Mouse (Mus musculus) heart, embryonic 16.5 days (tissue): ENCODE results near the gene Copb1. TPM values are rescaled to one million over a fixed set of nuclear protein-coding genes. Genes with fewer than 3 reads are reported as not detected.
A peak's percentile ranks its signal among the peaks of the same experiment; 100 is the strongest.
"Not testable (repeated sequence)": the region's sequence is repeated elsewhere in the genome, so short reads cannot be mapped to it uniquely, and the experiment has no call there.

Experiments
- ATAC-seq: fragments of 200-750 bp; cut with Nextera tagmentation; replicated peaks from 2 replicates; pipeline ENCODE4 v1.8.0; 2017; ENCODE audit warnings: moderate number of reproducible peaks; ENCODE audit not compliant: insufficient read depth, low FRiP score; ENCODE audit errors: extremely low read depth
- H3K27ac ChIP-seq: fragments of 300-500 bp; sonication (generic); 2 replicates; pipeline ENCODE4 v1.5.1; 2014; ENCODE audit warnings: mild to moderate bottlenecking, low read length, control low read depth, moderate library complexity
- H3K27me3 ChIP-seq: fragments of 300-500 bp; sonication (generic); 2 replicates; pipeline ENCODE4 v1.6.1; 2014; ENCODE audit warnings: low read length, mixed read lengths; ENCODE audit not compliant: control insufficient read depth, insufficient read depth
- H3K36me3 ChIP-seq: fragments of 300-500 bp; sonication (generic); 2 replicates; pipeline ENCODE4 v1.6.1; 2014; ENCODE audit not compliant: control insufficient read depth, insufficient read depth
- H3K4me1 ChIP-seq: fragments of 300-500 bp; sonication (generic); 2 replicates; pipeline ENCODE4 v1.6.1; 2014; ENCODE audit warnings: low read length, mixed read lengths; ENCODE audit not compliant: control insufficient read depth, insufficient read depth
- H3K4me2 ChIP-seq: fragments of 300-500 bp; sonication (generic); 2 replicates; pipeline ENCODE4 v1.6.1; 2014; ENCODE audit warnings: low read depth, mild to moderate bottlenecking, control low read depth, low read length
- H3K4me3 ChIP-seq: fragments of 300-500 bp; sonication (generic); 2 replicates; pipeline ENCODE4 v1.5.1; 2014; ENCODE audit warnings: mild to moderate bottlenecking, control low read depth, low read length
- H3K9ac ChIP-seq: fragments of 300-500 bp; sonication (generic); 2 replicates; pipeline ENCODE4 v1.6.1; 2014; ENCODE audit warnings: low read length, control low read depth
- H3K9me3 ChIP-seq: fragments of 300-500 bp; sonication (generic); replicated peaks from 2 replicates; pipeline ENCODE4 v1.6.1; 2016; ENCODE audit warnings: low read length; ENCODE audit not compliant: control insufficient read depth
- WGBS: fragments of 180-500 bp; shearing (Covaris S2); extraction: QIAGEN DNeasy Blood & Tissue Kit; methylation state at CpG from one replicate; pipeline ENCODE4 v1.1.7; 2014; 5-methylcytosine and 5-hydroxymethylcytosine counted together
- polyA plus RNA-seq: library from polyadenylated mRNA; unstranded; fragments of >200 nt; fragmentation: Nextera tagmentation; extraction: Ambion mirVana; gene quantifications from 2 replicates; pipeline ENCODE4 v1.2.1, GENCODE M21; 2015

The Copb1 gene
- polyA plus RNA-seq, 1 experiment from 2014 or later, result 79.4 TPM

DNA sequence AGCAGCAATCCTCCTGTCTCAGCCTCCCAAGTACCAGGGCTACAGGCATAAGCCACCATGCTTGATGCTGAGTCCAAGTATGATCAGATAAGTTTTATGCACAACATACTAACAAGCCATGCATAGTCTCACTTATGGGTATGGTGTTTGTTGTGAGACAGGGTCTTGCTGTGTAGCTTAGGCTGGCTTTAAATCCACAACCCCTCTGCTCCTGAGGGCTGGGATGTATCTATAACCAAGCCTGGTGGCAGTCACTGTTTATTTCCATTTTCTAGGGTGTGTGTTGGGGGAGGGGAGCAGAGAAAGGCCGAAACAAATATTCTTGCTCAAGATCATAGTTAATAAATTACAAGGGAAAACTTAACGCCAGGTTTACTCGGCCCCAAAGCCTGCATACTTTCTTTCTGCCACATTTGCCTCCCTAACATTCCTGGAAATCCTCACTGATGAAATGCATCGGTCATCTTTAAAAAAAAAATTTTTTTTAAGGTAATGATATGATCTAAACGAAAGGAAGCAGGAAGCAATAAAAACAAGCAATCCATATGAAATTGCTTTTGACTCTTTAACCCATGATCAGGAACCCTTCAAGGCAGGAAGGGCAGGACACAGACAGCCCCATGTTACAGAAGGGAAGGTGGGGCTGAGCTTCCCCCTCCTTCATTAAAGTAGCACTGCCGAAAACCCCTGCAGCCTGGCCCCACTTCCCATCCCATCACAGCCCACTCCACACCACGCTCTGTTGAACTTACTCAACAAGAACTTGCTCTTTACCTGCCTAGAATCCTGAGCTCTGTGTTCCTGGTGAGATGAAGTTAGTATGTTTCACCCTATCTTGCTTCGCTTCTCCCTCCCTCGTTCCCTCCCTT, 50.8 kb downstream of the Copb1 start:
- WGBS, result 62% methylated on average over 9 of the region's 9 CpGs
- H3K27me3 ChIP-seq, result no peaks in the 10 kb centered on the region
- H3K9ac ChIP-seq, result no peak overlapping the region
- H3K27ac ChIP-seq, result no peak overlapping the region; the same call in 1 of the 2 replicates
- H3K9me3 ChIP-seq, result no peaks in the 10 kb centered on the region
- no peak overlapping the region for H3K4me2 ChIP-seq
- ATAC-seq, result no peak
- no peak overlapping the region for H3K4me3 ChIP-seq
- H3K36me3 ChIP-seq, result no peaks in the 10 kb centered on the region
- H3K4me1 ChIP-seq, result peaks cover 34% of the 10 kb centered on the region

DNA sequence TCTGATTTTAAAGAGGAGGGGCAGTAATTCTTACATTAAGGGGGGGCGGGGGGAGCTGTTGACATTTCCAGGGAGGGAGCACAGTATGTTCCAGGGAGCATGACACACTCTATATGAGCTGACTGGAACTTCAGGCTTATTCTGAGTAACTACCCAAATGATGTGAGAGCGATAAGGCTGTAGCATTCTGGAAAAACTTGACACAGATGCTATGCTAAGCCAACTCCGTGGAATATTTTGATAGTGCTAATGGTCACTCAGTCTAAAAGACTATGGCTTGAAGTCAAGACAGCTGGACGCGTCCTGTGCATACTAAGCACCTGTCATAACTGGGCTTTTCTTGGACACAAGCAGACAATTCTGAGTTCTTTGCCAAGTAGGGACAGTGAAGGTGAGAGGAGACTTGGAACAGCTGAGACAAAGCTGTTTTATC, 51.5 kb downstream of the Copb1 start:
- Histone ChIP-seq H3K9me3 (no peaks in the 10 kb centered on the region), H3K36me3 (no peaks in the 10 kb centered on the region), H3K4me2 (no peak overlapping the region), H3K27ac (no peak overlapping the region), H3K4me1 (peaks cover 38% of the 10 kb centered on the region), H3K4me3 (no peak overlapping the region), H3K27me3 (no peaks in the 10 kb centered on the region), H3K9ac (no peak overlapping the region)
- 52% methylated on average over 5 of the region's 5 CpGs for WGBS
- no peak for ATAC-seq

GRCm38 (mm10) chr7:114200651-114201050, 53.9 kb downstream of the Copb1 start:
- peaks cover 38% of the 10 kb centered on the region for H3K4me1 ChIP-seq
- no peaks in the 10 kb centered on the region for H3K9me3 ChIP-seq
- no peak overlapping the region for H3K4me2 ChIP-seq
- H3K4me3 ChIP-seq, result no peak overlapping the region
- no peak for ATAC-seq
- 64% methylated on average over 2 of the region's 2 CpGs for WGBS
- no peaks in the 10 kb centered on the region for H3K36me3 ChIP-seq
- H3K27ac ChIP-seq, result peak overlapping the region; percentile 86
- H3K27me3 ChIP-seq, result no peaks in the 10 kb centered on the region
- 0 out of 2 replicates have a peak overlapping the region, but pooled peaks have one; percentile 17 for H3K9ac ChIP-seq

- H3K9me3 ChIP-seq, result no peaks in the 10 kb centered on the region
- H3K4me2 ChIP-seq, result peak overlapping the region; percentile 18; the same call in 1 of the 2 replicates
- peak overlapping the region; percentile 86 for H3K27ac ChIP-seq
- H3K4me1 ChIP-seq, result peaks cover 38% of the 10 kb centered on the region
- ATAC-seq, result peak; percentile 74
- no peaks in the 10 kb centered on the region for H3K36me3 ChIP-seq
- WGBS, result 28% methylated on average over 3 of the region's 3 CpGs
- no peak overlapping the region for H3K4me3 ChIP-seq
- no peaks in the 10 kb centered on the region for H3K27me3 ChIP-seq
- H3K9ac ChIP-seq, result no peak overlapping the region
These were observed 54.9 kb downstream of the Copb1 start for GRCm38 (mm10) chr7:114199428-114200110.

DNA sequence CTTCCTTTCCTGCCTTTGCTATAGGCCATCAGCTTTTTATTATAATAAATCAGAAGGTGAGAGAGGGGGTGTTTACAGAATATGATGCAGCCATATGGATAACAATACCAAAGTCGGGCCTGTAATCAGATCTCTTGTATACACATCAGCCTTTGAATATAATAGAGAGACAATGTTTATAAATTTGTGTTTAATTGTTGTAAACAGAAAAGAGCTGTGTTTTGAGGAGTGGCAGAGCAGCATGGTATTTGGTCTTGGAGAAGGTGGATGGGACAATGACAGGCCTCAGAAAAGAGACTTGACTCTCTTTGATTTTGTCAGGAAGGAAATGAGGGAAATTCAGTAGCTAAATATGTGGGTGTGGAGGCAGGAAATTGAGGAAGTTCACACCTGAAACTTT, 56.3 kb downstream of the Copb1 start:
- H3K27me3 ChIP-seq, result no peaks in the 10 kb centered on the region
- H3K4me2 ChIP-seq, result no peak overlapping the region
- H3K9me3 ChIP-seq, result no peaks in the 10 kb centered on the region
- WGBS, result 79% methylated on average over 1 of the region's 1 CpGs
- ATAC-seq, result no peak
- no peak overlapping the region for H3K4me3 ChIP-seq
- peaks cover 34% of the 10 kb centered on the region for H3K4me1 ChIP-seq
- H3K36me3 ChIP-seq, result no peaks in the 10 kb centered on the region
- no peak overlapping the region for H3K27ac ChIP-seq
- H3K9ac ChIP-seq, result no peak overlapping the region

GRCm38 (mm10) chr7:114196588-114196987, 57.9 kb downstream of the Copb1 start:
- not testable (repeated sequence) for H3K27me3 ChIP-seq, H3K4me2 ChIP-seq, H3K27ac ChIP-seq, H3K4me3 ChIP-seq, H3K9ac ChIP-seq, ATAC-seq, H3K9me3 ChIP-seq, H3K36me3 ChIP-seq
- peaks cover 22% of the 10 kb centered on the region for H3K4me1 ChIP-seq
- 91% methylated on average over 2 of the region's 2 CpGs for WGBS

DNA sequence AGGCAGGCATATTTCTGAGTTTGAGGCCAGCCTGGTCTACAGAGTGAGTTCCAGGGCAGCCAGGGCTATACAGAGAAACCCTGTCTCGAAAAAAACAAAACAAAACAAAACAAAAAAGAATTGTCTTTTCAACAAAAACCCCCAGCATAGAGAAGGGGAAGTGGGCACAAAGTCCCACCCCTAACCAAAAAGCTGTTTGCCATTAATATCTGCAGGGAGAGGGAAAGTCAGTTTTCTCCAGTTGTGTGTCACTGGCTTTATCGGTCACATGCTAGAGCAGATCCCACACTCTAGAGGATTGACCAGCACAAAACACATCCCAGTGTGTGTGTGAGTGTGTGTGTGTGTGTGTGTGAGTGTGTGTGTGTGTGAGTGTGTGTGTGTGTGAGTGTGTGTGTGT, 59.7 kb downstream of the Copb1 start:
- not testable (repeated sequence) for ATAC-seq, H3K27me3 ChIP-seq

DNA sequence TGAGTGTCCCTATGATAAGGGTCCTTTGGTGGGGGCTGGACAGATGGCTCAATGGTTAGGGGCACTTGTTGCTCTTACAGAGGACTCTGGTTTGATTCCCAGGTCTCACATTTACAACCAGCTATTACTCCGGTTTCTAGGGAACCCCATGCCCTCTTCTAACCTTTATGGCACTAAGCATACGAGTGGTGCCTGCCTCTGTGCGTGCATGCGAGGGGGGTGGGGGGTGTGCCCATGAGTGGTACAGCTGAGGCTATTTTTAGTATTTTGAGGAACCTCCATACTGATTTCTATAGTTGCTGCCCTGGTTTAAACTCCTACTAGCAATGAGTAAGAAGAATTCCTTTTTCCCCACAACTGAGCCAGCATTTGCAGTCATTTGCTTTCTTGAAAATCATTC, 60.3 kb downstream of the Copb1 start:
- no peaks in the 10 kb centered on the region for H3K36me3 ChIP-seq
- no peak overlapping the region for H3K4me2 ChIP-seq
- H3K27me3 ChIP-seq, result no peaks in the 10 kb centered on the region
- no peaks in the 10 kb centered on the region for H3K9me3 ChIP-seq
- WGBS, result 54% methylated on average over 4 of the region's 4 CpGs
- no peak for ATAC-seq
- no peak overlapping the region for H3K4me3 ChIP-seq
- no peak overlapping the region for H3K27ac ChIP-seq
- H3K4me1 ChIP-seq, result peaks cover 8% of the 10 kb centered on the region
- no peak overlapping the region for H3K9ac ChIP-seq

More for the DNA sequence above, 59.7 kb downstream of the Copb1 start:
- not testable (repeated sequence) for H3K36me3 ChIP-seq, H3K9ac ChIP-seq, H3K9me3 ChIP-seq, H3K27ac ChIP-seq, H3K4me3 ChIP-seq, H3K4me2 ChIP-seq
- H3K4me1 ChIP-seq, result peaks cover 13% of the 10 kb centered on the region
- WGBS, result 84% methylated on average over 2 of the region's 2 CpGs
